Mouse (Mus musculus) c-Kit-positive CD71-positive TER-119-negative erythroid progenitor cells, embryonic 14.5 days (primary cell): ENCODE measurements around the gene Rapgef1.
"Not testable (repeated sequence)": the region's sequence is repeated elsewhere in the genome, so short reads cannot be mapped to it uniquely, and the experiment has no call there.

Experiments used
- DNase-seq: peaks from one replicate; pipeline ENCODE4 v3.0.0-alpha.2; 2013; ENCODE audit warnings: low read depth

The Rapgef1 gene

GRCm38 (mm10) chr2:29739368-29739767 lies 119.8 kb downstream of the Rapgef1 start:
- DNase-seq = no peak

- DNase-seq = no peak
These were observed 121.7 kb downstream of the Rapgef1 start for GRCm38 (mm10) chr2:29741207-29741606.

- no peak for DNase-seq
These were observed 124.7 kb downstream of the Rapgef1 start for GRCm38 (mm10) chr2:29744256-29744655.

DNA sequence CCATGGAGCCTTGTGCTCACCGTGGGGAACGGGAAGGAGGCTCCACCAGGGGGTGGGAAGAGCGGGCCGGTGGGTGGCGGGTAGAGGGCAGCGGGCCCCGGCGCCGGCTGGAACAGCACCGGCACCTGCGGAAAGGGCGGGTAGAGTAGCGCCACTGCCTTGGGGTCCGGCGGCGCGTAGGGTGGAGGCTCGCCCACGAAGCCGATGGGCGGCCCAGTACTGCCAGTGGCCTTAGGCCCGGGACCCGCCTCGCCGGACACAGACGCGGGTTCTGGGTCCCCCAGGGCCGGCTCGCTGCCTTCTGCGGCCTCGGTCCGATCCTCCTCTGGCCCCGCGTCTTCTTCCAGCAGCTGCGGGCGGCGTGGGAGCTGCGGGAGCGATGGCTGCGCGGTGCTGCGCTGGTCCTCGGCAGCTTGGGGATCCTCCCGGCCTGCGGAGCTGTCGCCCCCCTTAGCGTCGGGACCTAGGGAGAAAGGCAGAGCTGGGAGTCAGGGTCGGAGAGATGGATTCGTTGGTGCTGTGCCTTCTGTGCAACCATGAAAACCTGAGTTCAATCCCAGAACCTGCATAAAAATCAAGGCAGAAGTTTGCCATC lies 127.8 kb downstream of the Rapgef1 start:
- DNase-seq = no peak

DNA sequence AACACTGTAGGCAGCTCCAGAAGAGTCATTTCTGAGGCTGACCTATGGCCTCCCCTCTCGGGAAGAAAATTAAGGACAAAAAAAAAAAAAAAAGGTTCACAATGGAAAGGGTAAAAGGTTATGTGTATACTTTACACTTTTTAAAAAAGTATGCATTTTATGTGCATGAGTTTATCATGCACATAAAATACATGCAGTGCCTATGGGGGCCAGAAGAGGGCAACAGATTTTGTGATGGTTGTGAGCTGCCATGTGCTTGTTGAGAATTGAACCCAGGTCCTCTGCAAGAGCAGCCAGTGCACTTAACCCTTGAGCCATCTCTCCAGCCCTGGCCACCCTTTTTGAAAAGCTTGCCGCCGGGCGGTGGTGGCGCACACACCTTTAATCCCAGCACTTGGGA lies 128.3 kb downstream of the Rapgef1 start:
- peak; percentile 8 for DNase-seq

DNA sequence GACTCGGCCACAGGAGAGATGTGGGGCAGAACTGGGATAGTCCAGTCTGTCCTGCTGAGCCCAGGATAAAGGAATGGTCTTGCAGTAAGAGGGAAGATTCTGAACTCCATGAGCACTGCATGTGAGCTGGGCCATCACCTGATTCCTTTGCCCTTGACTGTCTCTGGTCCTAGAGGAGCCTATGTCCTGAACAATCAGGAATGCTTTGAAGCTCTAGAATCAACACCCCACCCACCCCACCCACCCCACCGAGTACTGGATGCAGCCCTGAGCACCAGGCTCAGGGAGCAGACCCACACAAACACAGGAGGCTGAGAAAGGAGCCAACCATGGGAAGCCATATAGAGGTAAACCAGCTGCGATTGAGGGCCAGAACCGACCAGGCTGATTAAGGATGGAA lies 129.0 kb downstream of the Rapgef1 start:
- no peak for DNase-seq

- DNase-seq = no peak
These were observed 132.0 kb downstream of the Rapgef1 start, which contains the start of gene Gm13420 for GRCm38 (mm10) chr2:29751497-29751896. Gene Gm13420, minus strand, starts transcription at chr2:29751685.

DNA sequence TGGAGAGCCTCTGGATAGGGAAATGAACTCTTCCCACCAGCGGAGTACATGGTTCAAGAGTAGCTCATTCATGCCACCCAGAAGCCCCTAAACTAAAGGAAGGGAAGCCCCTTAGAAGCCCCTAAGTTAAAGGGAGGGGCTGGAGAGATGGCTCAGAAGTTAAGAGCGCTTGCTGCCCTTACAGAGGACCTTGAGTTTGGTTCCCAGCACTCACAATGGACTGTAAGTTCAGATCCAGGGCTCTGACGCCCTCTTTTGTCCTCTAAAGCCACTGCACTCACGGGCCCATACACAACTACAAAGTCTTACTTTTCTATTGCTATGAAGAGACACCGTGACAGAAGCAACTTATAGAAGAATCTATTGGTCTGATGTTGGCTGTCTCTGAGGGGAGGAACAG lies 132.9 kb downstream of the Rapgef1 start:
- no peak for DNase-seq

GRCm38 (mm10) chr2:29755693-29756092 lies 136.2 kb downstream of the Rapgef1 start:
- no peak for DNase-seq

DNA sequence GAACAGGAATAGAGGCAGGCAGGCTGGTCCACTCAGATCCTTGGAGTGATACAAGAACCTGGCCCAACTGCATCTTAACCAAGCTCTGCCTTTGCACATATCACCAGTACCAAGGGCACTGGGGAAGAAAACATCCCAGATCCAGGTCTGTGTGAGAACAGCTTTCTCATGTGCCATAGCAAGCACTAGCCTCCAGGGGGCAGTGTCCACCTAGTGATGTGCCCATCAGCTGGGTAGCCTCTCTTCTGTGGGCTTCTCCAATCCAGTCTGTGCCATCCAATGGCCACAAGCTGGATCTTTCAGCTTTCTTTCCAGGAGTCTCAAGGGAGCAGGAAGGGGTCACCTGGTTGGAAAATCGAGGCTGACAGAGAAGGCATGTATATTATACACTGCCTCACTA lies 145.3 kb downstream of the Rapgef1 start:
- peak; percentile 53 for DNase-seq

GRCm38 (mm10) chr2:29767976-29768709 lies 148.6 kb downstream of the Rapgef1 start:
- no peak for DNase-seq

DNA sequence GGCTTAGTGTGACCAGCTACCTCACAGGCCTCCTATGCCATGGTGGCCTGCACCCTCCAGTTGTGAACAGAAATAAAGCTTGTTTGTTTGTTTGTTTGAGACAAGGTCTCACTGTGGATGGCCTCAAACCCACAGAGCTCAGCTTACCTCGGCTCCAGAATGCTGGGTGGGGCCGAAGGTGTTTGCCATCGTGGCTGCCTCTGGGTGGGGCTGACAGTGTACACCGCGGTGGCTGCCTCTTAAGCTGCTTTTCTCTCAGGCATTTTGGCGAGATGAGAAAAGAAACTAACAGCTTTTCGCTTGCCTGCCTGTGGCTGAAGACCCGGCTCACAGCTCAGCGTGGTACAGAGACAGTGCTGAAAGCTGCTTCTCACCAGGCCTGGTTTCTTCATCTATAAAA lies 149.4 kb downstream of the Rapgef1 start:
- no peak for DNase-seq

GRCm38 (mm10) chr2:29770162-29770561 lies 150.6 kb downstream of the Rapgef1 start:
- DNase-seq = no peak

GRCm38 (mm10) chr2:29771611-29772461 lies 152.3 kb downstream of the Rapgef1 start:
- DNase-seq = no peak

GRCm38 (mm10) chr2:29773323-29773722 lies 153.8 kb downstream of the Rapgef1 start:
- no peak for DNase-seq

DNA sequence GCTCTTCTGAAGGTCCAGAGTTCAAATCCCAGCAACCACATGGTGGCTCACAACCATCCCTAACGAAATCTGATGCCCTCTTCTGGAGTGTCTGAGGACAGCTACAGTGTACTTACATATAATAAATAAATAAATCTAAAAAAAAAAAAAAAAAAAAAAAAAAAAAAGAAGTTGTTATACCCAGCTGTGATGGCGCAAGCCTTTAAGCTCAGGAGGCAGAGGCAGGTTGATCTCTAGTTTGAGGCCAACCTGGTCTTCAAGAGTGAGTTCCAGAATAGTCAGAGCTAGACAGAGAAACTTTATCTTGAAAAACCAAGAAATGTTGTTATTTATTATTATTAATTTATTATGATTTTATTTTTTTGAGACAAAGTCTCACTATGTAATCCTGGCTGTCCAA lies 161.7 kb downstream of the Rapgef1 start:
- not testable (repeated sequence) for DNase-seq

GRCm38 (mm10) chr2:29784290-29784689 lies 164.8 kb downstream of the Rapgef1 start:
- DNase-seq = no peak

DNA sequence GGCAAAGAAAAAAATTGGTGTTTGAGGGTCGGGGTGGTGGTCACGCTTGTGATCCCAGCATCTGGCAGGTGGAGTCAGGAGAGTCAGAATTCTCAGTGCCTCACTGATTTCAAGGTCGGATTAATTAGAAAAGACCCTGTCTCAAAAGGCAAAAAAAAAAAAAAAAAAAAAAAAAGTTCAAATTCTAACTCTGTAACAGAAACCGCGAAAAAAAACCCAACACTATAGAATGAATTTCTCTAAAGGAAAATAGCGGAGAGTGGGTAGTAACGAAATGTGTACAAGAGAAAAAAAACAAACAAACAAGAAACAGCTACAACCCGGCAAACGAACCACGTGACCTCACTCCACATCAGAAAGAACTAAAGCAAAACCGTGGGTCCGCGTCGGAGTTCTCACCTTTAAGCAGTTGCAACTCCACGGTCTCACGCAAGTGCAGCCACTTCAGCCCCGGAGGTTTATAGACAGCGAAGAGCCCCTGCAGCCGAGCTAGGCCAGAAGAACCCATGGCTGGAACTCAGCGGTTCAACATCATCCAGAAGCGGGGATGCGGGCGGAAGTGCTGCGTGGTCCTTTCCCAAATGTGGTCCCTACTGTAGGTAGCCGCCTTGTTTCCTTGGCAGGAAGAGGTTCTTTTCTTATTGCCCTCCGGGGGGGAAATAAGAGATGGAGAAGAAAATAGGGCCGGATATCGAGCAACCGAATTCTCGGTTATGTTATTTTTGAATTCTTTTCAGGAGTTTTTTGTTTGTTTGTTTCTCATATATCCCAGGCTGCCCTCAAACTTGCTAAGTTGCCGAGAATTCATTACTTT lies 167.8 kb downstream of the Rapgef1 start, which contains the start of gene Coq4:
Coq4 (plus strand) TSS at position 390 of the 814 bp plus-strand sequence.
- DNase-seq = peak; percentile 96

GRCm38 (mm10) chr2:29787937-29788681 lies 168.6 kb downstream of the Rapgef1 start, which contains the start of gene Trub2:
Gene Trub2, minus strand, starts transcription at chr2:29788502.
- DNase-seq = peak; percentile 82
